Mouse (Mus musculus) neural tube, embryonic 13.5 days (tissue): Measurements from ENCODE around the gene Ccdc71. TPM values are rescaled to one million over a fixed set of nuclear protein-coding genes. Genes with fewer than 3 reads are reported as not detected.

Source experiments
- ATAC-seq: fragments of 200-750 bp; cut with Nextera tagmentation; 2 replicates; pipeline ENCODE4 v1.8.0; 2017; ENCODE audit warnings: low read depth, mild to moderate bottlenecking, moderate TSS enrichment, moderate library complexity
- H3K27ac ChIP-seq: fragments of 300-500 bp; sonication (generic); replicated peaks from 2 replicates; pipeline ENCODE4 v1.5.1; 2015; ENCODE audit warnings: moderate library complexity, mild to moderate bottlenecking, inconsistent platforms
- H3K27me3 ChIP-seq: fragments of 300-500 bp; sonication (generic); 2 replicates; pipeline ENCODE4 v1.6.1; 2015; ENCODE audit warnings: mild to moderate bottlenecking, inconsistent platforms
- H3K36me3 ChIP-seq: fragments of 300-500 bp; sonication (generic); 2 replicates; pipeline ENCODE4 v1.6.1; 2015; ENCODE audit warnings: mild to moderate bottlenecking, inconsistent platforms
- H3K4me1 ChIP-seq: fragments of 300-500 bp; sonication (generic); replicated peaks from 2 replicates; pipeline ENCODE4 v1.6.1; 2015; ENCODE audit warnings: inconsistent platforms
- H3K4me2 ChIP-seq: fragments of 300-500 bp; sonication (generic); 2 replicates; pipeline ENCODE4 v1.6.1; 2015; ENCODE audit warnings: inconsistent platforms, mild to moderate bottlenecking, moderate library complexity
- H3K4me3 ChIP-seq: fragments of 300-500 bp; sonication (generic); 2 replicates; pipeline ENCODE4 v1.5.1; 2015; ENCODE audit warnings: mild to moderate bottlenecking, inconsistent platforms
- H3K9ac ChIP-seq: fragments of 300-500 bp; sonication (generic); 2 replicates; pipeline ENCODE4 v1.6.1; 2015; ENCODE audit warnings: moderate library complexity, mild to moderate bottlenecking, inconsistent platforms
- H3K9me3 ChIP-seq: fragments of 300-500 bp; sonication (generic); 2 replicates; pipeline ENCODE4 v1.6.1; 2016; ENCODE audit warnings: inconsistent platforms
- whole genome bisulfite sequencing: fragments of 180-500 bp; shearing (Covaris S2); methylation state at CpG from one replicate; pipeline ENCODE4 v1.1.7; 2015; 5-methylcytosine and 5-hydroxymethylcytosine counted together
- polyA plus RNA-seq: library from polyadenylated mRNA; unstranded; fragments of >200 nt; fragmentation: Nextera tagmentation; extraction: Ambion mirVana; gene quantifications from 2 replicates; pipeline ENCODE4 v1.2.1, GENCODE M21; 2015

Ccdc71 gene
- polyA plus RNA-seq, result 55.3 and 57.0 TPM in 2 replicates

DNA sequence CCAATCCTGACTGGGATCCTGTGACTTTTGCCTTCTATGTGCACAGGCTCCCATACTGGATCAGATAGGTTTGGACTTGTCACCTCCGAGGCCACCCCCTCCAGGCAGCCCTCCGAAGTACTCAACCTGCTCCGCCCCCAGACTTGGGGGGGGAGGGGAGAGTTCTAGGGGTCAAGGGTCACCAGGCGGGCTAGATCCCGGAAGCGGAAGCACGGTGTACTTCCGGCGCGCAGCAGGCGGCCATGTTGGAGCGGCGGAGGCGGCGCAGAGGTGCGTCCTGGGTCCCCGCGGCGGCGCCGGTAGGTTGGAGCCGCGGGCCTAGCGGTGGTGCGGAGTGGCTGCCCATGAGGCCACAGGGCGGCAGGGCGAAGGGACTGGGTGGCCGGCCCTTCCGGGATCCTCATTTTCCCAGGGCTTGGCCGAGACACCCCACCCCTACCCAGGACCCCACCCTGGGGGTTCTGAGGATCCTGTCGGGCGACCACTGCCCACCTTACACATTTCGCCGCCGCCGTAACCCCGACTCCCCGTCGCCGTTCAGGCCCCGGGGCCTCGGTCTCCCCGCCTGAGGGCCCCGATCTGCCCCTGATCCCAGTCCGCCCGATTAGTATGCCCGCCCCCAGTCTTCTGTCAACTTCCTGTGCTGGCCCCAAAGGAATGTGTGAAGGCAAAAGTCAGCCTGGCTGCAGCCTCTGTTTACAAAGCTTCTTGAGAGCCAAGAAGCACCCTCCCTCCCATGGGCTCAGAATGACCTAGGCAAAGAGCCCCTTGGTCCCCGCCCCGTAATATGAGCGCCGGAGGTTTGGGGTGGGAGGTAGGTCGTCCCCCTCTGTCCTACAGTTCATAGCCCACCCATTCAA is at the start of gene Ccdc71:
Ccdc71 (plus strand) TSS at position 209 of the 860 bp plus-strand sequence.
- Histone ChIP-seq H3K36me3 (peaks cover 31% of the 10 kb centered on the region), H3K9ac (peak within 1 kb of the TSS; percentile 91), H3K27me3 (peaks cover 9% of the 10 kb centered on the region; the same call in 1 of the 2 replicates), H3K27ac (peak within 1 kb of the TSS; percentile 90), H3K4me2 (peak within 1 kb of the TSS; percentile 93), H3K9me3 (no peaks in the 10 kb centered on the region), H3K4me1 (peaks cover 21% of the 10 kb centered on the region), H3K4me3 (peak within 1 kb of the TSS; percentile 85)
- ATAC-seq, result peak; percentile 83
- under 1% methylated on average over 51 of the region's 52 CpGs for WGBS

GRCm38 (mm10) chr9:108411381-108411942 is 48.9 kb upstream of the Ccdc71 start:
- no peak for ATAC-seq
- H3K4me1 ChIP-seq, result no peaks in the 10 kb centered on the region
- H3K9me3 ChIP-seq, result no peaks in the 10 kb centered on the region
- H3K27ac ChIP-seq, result no peak overlapping the region
- no peak overlapping the region for H3K4me2 ChIP-seq
- H3K36me3 ChIP-seq, result no peaks in the 10 kb centered on the region
- no peaks in the 10 kb centered on the region for H3K27me3 ChIP-seq
- 69% methylated on average over 9 of the region's 9 CpGs for WGBS
- no peak overlapping the region for H3K9ac ChIP-seq
- no peak overlapping the region for H3K4me3 ChIP-seq

- H3K4me3 ChIP-seq, result no peak overlapping the region
- no peaks in the 10 kb centered on the region for H3K36me3 ChIP-seq
- no peak overlapping the region for H3K9ac ChIP-seq
- no peaks in the 10 kb centered on the region for H3K9me3 ChIP-seq
- no peak for ATAC-seq
- no peak overlapping the region for H3K27ac ChIP-seq
- no peak overlapping the region for H3K4me2 ChIP-seq
- WGBS, result 76% methylated on average over 1 of the region's 1 CpGs
- H3K4me1 ChIP-seq, result no peaks in the 10 kb centered on the region
- H3K27me3 ChIP-seq, result no peaks in the 10 kb centered on the region
Measured at GRCm38 (mm10) chr9:108412221-108412620, 48.1 kb upstream of the Ccdc71 start.

DNA sequence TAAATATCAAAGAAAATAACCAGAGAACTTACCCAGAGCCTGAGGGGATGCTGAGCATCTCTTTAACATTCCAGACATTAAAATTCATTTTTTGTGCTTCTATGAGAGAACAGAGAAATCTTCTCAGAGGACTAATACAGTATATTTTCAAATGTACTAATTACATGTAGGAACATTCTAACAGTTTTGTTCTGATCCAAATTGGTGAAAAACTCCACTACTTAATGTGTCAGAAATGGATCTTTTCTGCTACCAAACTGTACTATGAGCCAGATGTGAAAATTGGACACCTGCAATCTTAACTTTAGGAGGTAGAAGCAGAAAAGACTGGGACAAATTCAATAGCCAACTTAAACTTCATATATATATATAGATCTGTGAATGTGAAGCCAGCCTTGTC is 31.9 kb upstream of the Ccdc71 start, which contains the start of gene Ccdc36:
Ccdc36 (minus strand) TSS at position 101 of the 400 bp plus-strand sequence.
- Histone ChIP-seq H3K4me2 (no peak within 1 kb of the TSS), H3K36me3 (no peaks in the 10 kb centered on the region), H3K27me3 (no peaks in the 10 kb centered on the region), H3K9me3 (no peaks in the 10 kb centered on the region), H3K4me1 (no peaks in the 10 kb centered on the region), H3K9ac (no peak within 1 kb of the TSS), H3K4me3 (no peak within 1 kb of the TSS), H3K27ac (no peak within 1 kb of the TSS)
- ATAC-seq, result no peak

DNA sequence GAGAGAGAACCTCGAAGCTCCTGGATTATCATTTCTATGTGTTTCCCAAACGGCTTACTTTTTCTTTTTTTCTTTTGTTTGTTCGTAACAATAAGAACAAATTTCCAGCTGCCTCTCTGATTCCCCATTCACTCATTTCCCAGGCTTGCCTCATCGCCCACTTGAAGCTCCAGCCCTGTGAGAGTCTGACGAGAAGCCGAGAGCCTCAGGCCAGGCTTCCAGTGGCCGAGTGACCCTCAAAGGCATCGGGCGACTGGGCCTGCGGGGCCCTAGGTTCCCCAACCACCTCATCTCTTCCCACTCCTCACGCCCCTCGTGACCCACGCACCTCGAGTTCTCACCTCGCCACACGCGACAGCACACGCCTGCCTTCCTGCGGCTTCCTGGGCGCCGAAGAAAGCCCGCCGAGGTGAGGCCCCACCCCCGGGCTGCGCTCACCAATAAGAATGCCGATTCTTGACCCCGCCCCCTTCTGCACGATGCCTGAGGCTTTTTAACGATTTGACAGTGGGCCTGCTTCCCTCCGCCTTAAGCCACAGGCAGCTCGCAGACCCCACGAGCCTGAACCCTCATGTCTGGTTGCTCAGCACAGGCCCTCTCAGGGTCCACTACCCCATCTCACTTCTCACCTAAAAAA is 28.8 kb upstream of the Ccdc71 start:
- Histone ChIP-seq H3K36me3 (no peaks in the 10 kb centered on the region), H3K27ac (no peak overlapping the region), H3K4me2 (peak overlapping the region; percentile 49), H3K4me1 (peaks cover 7% of the 10 kb centered on the region), H3K4me3 (peak overlapping the region; percentile 30), H3K9ac (0 out of 2 replicates have a peak overlapping the region, but pooled peaks have one; percentile 12), H3K9me3 (no peaks in the 10 kb centered on the region), H3K27me3 (no peaks in the 10 kb centered on the region)
- 41% methylated on average over 32 of the region's 32 CpGs for WGBS
- ATAC-seq, result 0 out of 2 replicates have a peak, but pooled peaks have one; percentile 61

DNA sequence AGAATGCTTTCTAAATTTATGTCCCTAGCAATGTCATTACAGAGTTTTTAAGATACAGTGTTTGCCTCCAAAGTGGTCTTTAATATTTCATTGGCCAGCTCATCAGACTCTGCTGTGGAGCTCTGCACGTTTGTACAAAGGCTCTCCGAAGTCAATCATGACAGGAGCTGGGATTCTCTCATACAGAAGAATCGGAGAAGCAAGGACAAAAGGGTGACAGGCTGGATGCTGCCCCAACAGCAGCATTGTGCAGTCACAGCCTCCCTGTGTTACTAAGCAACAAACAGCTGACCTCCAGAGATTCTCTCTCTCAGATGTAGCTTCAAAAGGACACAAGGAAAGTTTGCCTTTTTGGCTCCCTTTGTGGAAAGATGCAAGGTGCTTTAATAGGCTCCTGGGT is 24.1 kb upstream of the Ccdc71 start, which contains the start of gene BC048562:
BC048562 (plus strand) TSS at position 301 of the 400 bp plus-strand sequence.
- no peak for ATAC-seq
- H3K4me3 ChIP-seq, result no peak within 1 kb of the TSS
- no peak within 1 kb of the TSS for H3K27ac ChIP-seq
- peaks cover 7% of the 10 kb centered on the region for H3K4me1 ChIP-seq
- 46% methylated on average over 3 of the region's 3 CpGs for WGBS
- no peaks in the 10 kb centered on the region for H3K36me3 ChIP-seq
- H3K27me3 ChIP-seq, result no peaks in the 10 kb centered on the region
- peak within 1 kb of the TSS; percentile 26; the same call in 1 of the 2 replicates for H3K9ac ChIP-seq
- H3K9me3 ChIP-seq, result no peaks in the 10 kb centered on the region
- no peak within 1 kb of the TSS for H3K4me2 ChIP-seq

DNA sequence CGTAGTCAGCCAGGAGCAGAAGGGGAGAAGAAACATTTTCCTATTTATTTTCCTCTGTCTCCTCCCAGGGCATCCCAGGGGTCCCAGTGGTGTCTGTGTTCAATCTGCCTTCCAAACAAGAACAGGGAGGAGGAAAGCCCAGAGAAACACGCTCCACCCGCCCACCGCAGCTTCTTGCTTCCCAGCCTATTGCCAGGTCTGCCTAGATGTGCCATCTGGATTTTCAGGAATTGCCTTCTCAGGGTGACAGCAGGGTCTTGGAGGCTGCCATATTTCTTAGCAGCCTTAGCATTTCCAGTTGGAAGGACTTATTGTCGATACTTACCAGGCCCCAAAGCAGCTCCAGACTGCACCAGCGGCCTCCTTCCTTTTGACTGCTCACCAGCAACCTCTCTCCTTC is 21.2 kb upstream of the Ccdc71 start:
- no peak overlapping the region for H3K9ac ChIP-seq
- peaks cover 7% of the 10 kb centered on the region for H3K4me1 ChIP-seq
- H3K36me3 ChIP-seq, result no peaks in the 10 kb centered on the region
- no peaks in the 10 kb centered on the region for H3K9me3 ChIP-seq
- no peak overlapping the region for H3K27ac ChIP-seq
- WGBS, result 80% methylated on average over 6 of the region's 6 CpGs
- H3K4me2 ChIP-seq, result no peak overlapping the region
- H3K4me3 ChIP-seq, result no peak overlapping the region
- H3K27me3 ChIP-seq, result no peaks in the 10 kb centered on the region
- ATAC-seq, result no peak

DNA sequence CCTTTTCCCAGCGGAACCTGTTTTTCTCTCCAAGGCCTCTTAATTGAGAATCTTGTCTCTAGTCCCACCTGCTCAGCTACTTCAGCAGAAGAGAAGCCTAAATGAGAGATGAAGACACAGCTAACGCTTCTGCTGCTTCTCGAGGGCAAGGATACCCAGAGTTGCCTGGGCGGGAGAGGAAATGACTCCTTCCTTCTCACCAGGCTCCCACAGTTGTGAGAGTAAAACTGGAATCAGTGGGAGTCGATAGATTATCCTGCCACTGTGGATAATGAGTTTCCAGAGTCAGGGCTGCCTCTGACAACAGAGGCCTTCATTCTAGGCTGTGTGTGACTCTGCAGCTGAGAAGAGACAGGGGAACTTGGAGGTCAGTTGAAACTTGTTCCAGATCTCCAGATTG is 19.8 kb upstream of the Ccdc71 start:
- H3K4me3 ChIP-seq, result no peak overlapping the region
- H3K9ac ChIP-seq, result no peak overlapping the region
- no peaks in the 10 kb centered on the region for H3K27me3 ChIP-seq
- no peak overlapping the region for H3K4me2 ChIP-seq
- H3K36me3 ChIP-seq, result no peaks in the 10 kb centered on the region
- no peak overlapping the region for H3K27ac ChIP-seq
- WGBS, result 78% methylated on average over 5 of the region's 5 CpGs
- peaks cover 7% of the 10 kb centered on the region for H3K4me1 ChIP-seq
- no peaks in the 10 kb centered on the region for H3K9me3 ChIP-seq
- ATAC-seq, result no peak

- Histone ChIP-seq H3K27me3 (no peaks in the 10 kb centered on the region), H3K9me3 (no peaks in the 10 kb centered on the region), H3K4me1 (peaks cover 2% of the 10 kb centered on the region), H3K9ac (no peak overlapping the region), H3K36me3 (no peaks in the 10 kb centered on the region), H3K27ac (no peak overlapping the region), H3K4me3 (no peak overlapping the region), H3K4me2 (no peak overlapping the region)
- no peak for ATAC-seq
- WGBS, result 90% methylated on average over 11 of the region's 11 CpGs
Measured at GRCm38 (mm10) chr9:108441236-108441919, 18.9 kb upstream of the Ccdc71 start.

DNA sequence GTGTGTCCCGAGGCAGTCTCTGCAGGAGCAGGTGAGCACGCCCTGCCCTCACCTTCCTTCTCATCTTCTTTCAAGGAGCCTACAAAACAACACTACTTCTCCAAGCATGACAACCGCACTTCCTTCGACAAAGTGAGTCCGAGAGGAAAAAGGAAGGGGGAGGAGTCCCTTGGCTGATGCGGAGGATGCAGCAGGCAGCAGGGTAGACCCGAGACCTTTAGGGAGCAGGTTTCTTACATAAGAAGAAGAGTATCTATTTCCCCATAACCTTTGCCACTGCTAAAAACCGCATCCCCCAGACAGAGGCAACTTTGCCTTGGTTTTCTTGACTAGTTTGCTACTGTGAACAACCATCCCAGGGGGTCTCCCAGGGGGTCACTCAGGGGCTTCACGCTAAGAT is 15.2 kb upstream of the Ccdc71 start:
- Histone ChIP-seq H3K9ac (no peak overlapping the region), H3K4me1 (peaks cover 23% of the 10 kb centered on the region), H3K4me3 (no peak overlapping the region), H3K9me3 (no peaks in the 10 kb centered on the region), H3K27ac (no peak overlapping the region), H3K27me3 (no peaks in the 10 kb centered on the region), H3K4me2 (no peak overlapping the region), H3K36me3 (peaks cover 18% of the 10 kb centered on the region)
- no peak for ATAC-seq
- WGBS, result 71% methylated on average over 9 of the region's 9 CpGs

- Histone ChIP-seq H3K4me3 (peak overlapping the region; percentile 70), H3K27me3 (no peaks in the 10 kb centered on the region), H3K4me2 (peak overlapping the region; percentile 77), H3K9me3 (no peaks in the 10 kb centered on the region), H3K4me1 (peaks cover 55% of the 10 kb centered on the region), H3K36me3 (peaks cover 18% of the 10 kb centered on the region), H3K9ac (peak overlapping the region; percentile 83), H3K27ac (peak overlapping the region; percentile 93)
- ATAC-seq, result peak; percentile 40
- WGBS, result 29% methylated on average over 4 of the region's 4 CpGs
Measured at GRCm38 (mm10) chr9:108449860-108450259, 10.5 kb upstream of the Ccdc71 start.
